Mouse (Mus musculus): ENCODE measurements around the gene Cnfn. TPM values are rescaled to one million over a fixed set of nuclear protein-coding genes. Genes with fewer than 3 reads are reported as not detected.
A peak's percentile ranks its signal among the peaks of the same experiment; 100 is the strongest.
"Not testable (repeated sequence)": the region's sequence is repeated elsewhere in the genome, so short reads cannot be mapped to it uniquely, and the experiment has no call there.

Cnfn gene
- polyA plus RNA-seq, 1 experiment: not detected

DNA sequence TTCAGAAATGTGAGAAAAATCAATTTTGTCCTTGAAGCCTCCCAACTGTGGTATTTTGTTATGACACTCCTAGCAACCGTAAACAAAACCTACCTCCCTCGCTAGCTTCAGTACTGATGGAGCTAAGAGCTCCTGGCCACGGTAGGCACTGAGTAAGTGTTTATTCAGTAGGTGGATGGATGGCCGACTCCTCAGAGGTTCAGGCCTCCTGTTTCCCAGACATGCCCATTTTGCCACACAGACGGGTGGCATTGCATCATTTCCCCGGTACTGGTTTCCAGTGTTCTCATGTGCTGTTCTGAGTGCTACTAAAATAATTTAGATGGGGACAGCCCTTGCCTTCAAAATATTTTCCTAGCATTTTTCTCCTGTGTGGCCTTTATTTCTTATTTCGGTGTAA, 36.9 kb upstream of the Cnfn start:
- DNase-seq (ENCODE audit: low read depth in 1 of 2, low spot score in 2 of 2): no peak
- TF ChIP-seq CTCF (IDR thresholded peaks at IDR 0.05; ENCODE audit: extremely low read depth, insufficient read depth, insufficient read length, insufficient replicate concordance) (no peak), POLR2A (IDR thresholded peaks at IDR 0.05; ENCODE audit: low read depth, low read length) (no peak)
- no peak overlapping the region for H3K4me3 ChIP-seq (ENCODE audit: extremely low read depth, insufficient read depth, insufficient read length)
- no peaks in the 10 kb centered on the region for H3K4me1 ChIP-seq (ENCODE audit: control insufficient read depth, insufficient read depth, insufficient read length)
- 84% methylated on average over 7 of the region's 7 CpGs for WGBS
- H3K36me3 ChIP-seq (ENCODE audit: control insufficient read depth, insufficient read depth, low read length): no peaks in the 10 kb centered on the region
- H3K27me3 ChIP-seq (ENCODE audit: control insufficient read depth, insufficient read depth, low read length): no peaks in the 10 kb centered on the region
- H3K27ac ChIP-seq (ENCODE audit: insufficient read depth, low read length): no peak overlapping the region

DNA sequence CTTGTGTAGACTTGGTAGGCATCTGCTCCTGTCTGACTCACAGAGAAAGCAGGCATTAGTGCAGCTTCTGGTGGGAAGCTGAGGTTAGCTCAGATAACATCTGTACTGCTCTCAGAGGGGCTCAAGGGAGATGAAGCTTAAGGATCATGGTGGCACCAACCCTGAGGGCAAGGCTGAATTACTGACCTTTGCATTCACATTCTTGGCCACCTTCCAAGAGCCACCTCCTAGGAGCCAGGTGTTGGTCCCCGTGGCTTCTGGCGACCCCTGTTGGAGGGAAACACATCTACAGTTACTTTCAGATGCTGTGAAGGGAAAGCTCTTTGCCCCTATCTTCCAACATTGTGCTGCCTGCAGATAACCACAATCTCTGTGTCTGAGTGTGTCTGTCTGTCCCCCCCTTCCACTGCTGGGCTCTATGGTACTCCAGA, 33.2 kb upstream of the Cnfn start:
- TF ChIP-seq CTCF (IDR thresholded peaks at IDR 0.05; ENCODE audit: extremely low read depth, insufficient read depth, insufficient read length, insufficient replicate concordance) (peak; percentile 55; the same call in 1 of the 2 replicates), POLR2A (IDR thresholded peaks at IDR 0.05; ENCODE audit: low read depth, low read length) (no peak)
- Histone ChIP-seq H3K27me3 (ENCODE audit: control insufficient read depth, insufficient read depth, low read length) (no peaks in the 10 kb centered on the region), H3K27ac (ENCODE audit: insufficient read depth, low read length) (no peak overlapping the region), H3K4me1 (ENCODE audit: control insufficient read depth, insufficient read depth, insufficient read length) (no peaks in the 10 kb centered on the region), H3K4me3 (ENCODE audit: extremely low read depth, insufficient read depth, insufficient read length) (no peak overlapping the region), H3K36me3 (ENCODE audit: control insufficient read depth, insufficient read depth, low read length) (no peaks in the 10 kb centered on the region)
- peak; percentile 25 to 30 for DNase-seq (ENCODE audit: low read depth in 1 of 2, low spot score in 2 of 2)
- 0% methylated on average over 2 of the region's 2 CpGs for WGBS

DNA sequence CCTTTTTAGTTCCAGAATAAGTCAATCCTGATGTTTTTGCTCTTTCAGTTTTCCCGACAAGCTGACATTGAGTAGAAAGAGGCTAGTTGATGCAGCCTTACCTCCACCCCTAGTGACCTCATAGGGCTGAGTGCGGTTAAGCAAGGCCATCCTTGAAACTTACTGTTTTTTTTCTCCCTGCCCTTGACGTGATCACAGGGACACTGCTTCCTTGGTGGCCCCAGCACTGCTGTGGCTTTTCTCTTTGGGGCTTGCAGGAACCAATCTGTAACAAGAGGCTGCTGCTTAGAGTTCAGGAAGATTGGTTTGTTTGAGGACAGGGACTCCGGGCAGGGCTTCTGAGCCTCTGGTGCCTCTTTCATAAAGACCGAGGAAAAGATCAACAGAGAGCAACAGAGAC, 32.5 kb upstream of the Cnfn start:
- H3K4me1 ChIP-seq (ENCODE audit: control insufficient read depth, insufficient read depth, insufficient read length): no peaks in the 10 kb centered on the region
- DNase-seq (ENCODE audit: low read depth in 1 of 2, low spot score in 2 of 2): no peak
- no peak overlapping the region for H3K27ac ChIP-seq (ENCODE audit: insufficient read depth, low read length)
- TF ChIP-seq POLR2A (IDR thresholded peaks at IDR 0.05; ENCODE audit: low read depth, low read length): no peak
- H3K36me3 ChIP-seq (ENCODE audit: control insufficient read depth, insufficient read depth, low read length): no peaks in the 10 kb centered on the region
- H3K27me3 ChIP-seq (ENCODE audit: control insufficient read depth, insufficient read depth, low read length): no peaks in the 10 kb centered on the region
- no peak overlapping the region for H3K4me3 ChIP-seq (ENCODE audit: extremely low read depth, insufficient read depth, insufficient read length)
- 81% methylated on average over 5 of the region's 5 CpGs for WGBS

DNA sequence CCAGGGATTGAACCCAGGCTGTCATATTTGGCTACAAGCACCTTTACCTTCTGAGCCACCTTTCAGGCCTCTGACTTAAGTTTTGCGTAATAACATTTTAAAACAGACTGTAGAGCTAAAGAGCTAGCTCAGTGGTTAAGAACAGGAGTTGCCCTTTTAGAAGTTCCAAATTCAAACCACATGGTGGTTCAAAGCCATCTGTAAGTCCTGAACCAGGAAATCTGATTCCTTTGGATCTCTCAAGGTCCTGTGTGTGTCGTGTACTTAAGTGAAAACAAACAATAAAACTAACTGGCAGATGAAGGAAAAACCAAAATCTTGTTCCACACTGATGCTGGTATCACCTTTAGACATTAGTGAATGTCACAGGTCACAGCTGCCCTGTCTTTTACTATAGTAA, 32.0 kb upstream of the Cnfn start:
- no peaks in the 10 kb centered on the region for H3K36me3 ChIP-seq (ENCODE audit: control insufficient read depth, insufficient read depth, low read length)
- H3K4me3 ChIP-seq (ENCODE audit: extremely low read depth, insufficient read depth, insufficient read length): no peak overlapping the region
- WGBS: 93% methylated on average over 2 of the region's 2 CpGs
- no peaks in the 10 kb centered on the region for H3K27me3 ChIP-seq (ENCODE audit: control insufficient read depth, insufficient read depth, low read length)
- H3K4me1 ChIP-seq (ENCODE audit: control insufficient read depth, insufficient read depth, insufficient read length): no peaks in the 10 kb centered on the region
- H3K27ac ChIP-seq (ENCODE audit: insufficient read depth, low read length): no peak overlapping the region
- DNase-seq (ENCODE audit: low read depth in 1 of 2, low spot score in 2 of 2): no peak
- no peak for TF ChIP-seq POLR2A (IDR thresholded peaks at IDR 0.05; ENCODE audit: low read depth, low read length)
- no peak for TF ChIP-seq CTCF (IDR thresholded peaks at IDR 0.05; ENCODE audit: extremely low read depth, insufficient read depth, insufficient read length, insufficient replicate concordance)

- DNase-seq (ENCODE audit: low read depth in 1 of 2, low spot score in 2 of 2); H3K36me3 ChIP-seq (ENCODE audit: control insufficient read depth, insufficient read depth, low read length); H3K27me3 ChIP-seq (ENCODE audit: control insufficient read depth, insufficient read depth, low read length); H3K4me3 ChIP-seq (ENCODE audit: extremely low read depth, insufficient read depth, insufficient read length); H3K27ac ChIP-seq (ENCODE audit: insufficient read depth, low read length); H3K4me1 ChIP-seq (ENCODE audit: control insufficient read depth, insufficient read depth, insufficient read length): not testable (repeated sequence)
Observed at GRCm38 (mm10) chr7:25399028-25399427, 29.5 kb upstream of the Cnfn start.

- WGBS: 100% methylated on average over 1 of the region's 1 CpGs
- no peak within 1 kb of the TSS for H3K4me3 ChIP-seq (ENCODE audit: extremely low read depth, insufficient read depth, insufficient read length)
Observed at GRCm38 (mm10) chr7:25398610-25399009, 29.1 kb upstream of the Cnfn start, which contains the start of gene Lipe. TSS of gene Lipe (minus strand) at chr7:25398710.

GRCm38 (mm10) chr7:25396621-25397020, 27.1 kb upstream of the Cnfn start:
- H3K27ac ChIP-seq (ENCODE audit: insufficient read depth, low read length): no peak overlapping the region
- DNase-seq (ENCODE audit: low read depth in 1 of 2, low spot score in 2 of 2): no peak
- no peaks in the 10 kb centered on the region for H3K27me3 ChIP-seq (ENCODE audit: control insufficient read depth, insufficient read depth, low read length)
- TF ChIP-seq POLR2A (IDR thresholded peaks at IDR 0.05; ENCODE audit: low read depth, low read length) (no peak), CTCF (IDR thresholded peaks at IDR 0.05; ENCODE audit: extremely low read depth, insufficient read depth, insufficient read length, insufficient replicate concordance) (no peak)
- 94% methylated on average over 14 of the region's 14 CpGs for WGBS
- H3K36me3 ChIP-seq (ENCODE audit: control insufficient read depth, insufficient read depth, low read length): no peaks in the 10 kb centered on the region
- H3K4me1 ChIP-seq (ENCODE audit: control insufficient read depth, insufficient read depth, insufficient read length): peaks cover 11% of the 10 kb centered on the region; the same call in 1 of the 2 replicates
- peak overlapping the region; percentile 31; the same call in 1 of the 2 replicates for H3K4me3 ChIP-seq (ENCODE audit: extremely low read depth, insufficient read depth, insufficient read length)

More at GRCm38 (mm10) chr7:25398610-25399009, 29.1 kb upstream of the Cnfn start, which contains the start of gene Lipe:
- H3K36me3 ChIP-seq (ENCODE audit: control insufficient read depth, insufficient read depth, low read length): no peaks in the 10 kb centered on the region
- no peaks in the 10 kb centered on the region for H3K27me3 ChIP-seq (ENCODE audit: control insufficient read depth, insufficient read depth, low read length)
- no peak within 1 kb of the TSS for H3K27ac ChIP-seq (ENCODE audit: insufficient read depth, low read length)
- H3K4me1 ChIP-seq (ENCODE audit: control insufficient read depth, insufficient read depth, insufficient read length): peaks cover 10% of the 10 kb centered on the region; the same call in 1 of the 2 replicates
- no peak for DNase-seq (ENCODE audit: low read depth in 1 of 2, low spot score in 2 of 2)
- TF ChIP-seq POLR2A (IDR thresholded peaks at IDR 0.05; ENCODE audit: low read depth, low read length) (no peak), CTCF (IDR thresholded peaks at IDR 0.05; ENCODE audit: extremely low read depth, insufficient read depth, insufficient read length, insufficient replicate concordance) (no peak)
